Mouse (Mus musculus) intestine, embryonic 16.5 days (tissue): ENCODE measurements at regions not wholly inside any gene's neighbourhood (a gene's known extent, or its start where the extent isn't known, plus 50 kb on each side); places are given as distances from the start of the nearest gene placed in this dataset.

Experiments used
- ATAC-seq: fragments of 200-750 bp; cut with Nextera tagmentation; 2 replicates; pipeline ENCODE4 v1.8.0; 2017; ENCODE audit warnings: moderate TSS enrichment, moderate library complexity
- H3K27ac ChIP-seq: fragments of 300-500 bp; sonication (generic); 2 replicates; pipeline ENCODE4 v1.5.1; 2014; ENCODE audit warnings: mild to moderate bottlenecking, low read length
- H3K27me3 ChIP-seq: fragments of 300-500 bp; sonication (generic); replicated peaks from 2 replicates; pipeline ENCODE4 v1.6.1; 2014; ENCODE audit warnings: low read length, control low read depth, mixed read lengths; ENCODE audit not compliant: control insufficient read depth, insufficient read depth
- H3K36me3 ChIP-seq: fragments of 300-500 bp; sonication (generic); 2 replicates; pipeline ENCODE4 v1.6.1; 2014; ENCODE audit warnings: low read length, control low read depth; ENCODE audit not compliant: control insufficient read depth, insufficient read depth
- H3K4me1 ChIP-seq: fragments of 300-500 bp; sonication (generic); 2 replicates; pipeline ENCODE4 v1.6.1; 2014; ENCODE audit warnings: low read length, control low read depth, mixed read lengths; ENCODE audit not compliant: control insufficient read depth, insufficient read depth
- H3K4me2 ChIP-seq: fragments of 300-500 bp; sonication (generic); 2 replicates; pipeline ENCODE4 v1.6.1; 2014; ENCODE audit warnings: low read depth, low read length, control low read depth
- H3K4me3 ChIP-seq: fragments of 300-500 bp; sonication (generic); 2 replicates; pipeline ENCODE4 v1.5.1; 2014; ENCODE audit warnings: mild to moderate bottlenecking, low read length
- H3K9ac ChIP-seq: fragments of 300-500 bp; sonication (generic); 2 replicates; pipeline ENCODE4 v1.6.1; 2014; ENCODE audit warnings: low read depth, low read length
- H3K9me3 ChIP-seq: fragments of 300-500 bp; sonication (generic); 2 replicates; pipeline ENCODE4 v1.6.1; 2016; ENCODE audit warnings: low read length, control low read depth; ENCODE audit not compliant: control insufficient read depth
- WGBS: fragments of 180-500 bp; shearing (Covaris S2); extraction: QIAGEN DNeasy Blood & Tissue Kit; methylation state at CpG from one replicate; pipeline ENCODE4 v1.1.7; 2014; 5-methylcytosine and 5-hydroxymethylcytosine counted together

- H3K9me3 ChIP-seq, result no peaks in the 10 kb centered on the region
- 91% methylated on average over 3 of the region's 3 CpGs for WGBS
- no peak for ATAC-seq
- H3K4me2 ChIP-seq, result no peak overlapping the region
- H3K4me3 ChIP-seq, result no peak overlapping the region
- no peak overlapping the region for H3K27ac ChIP-seq
- no peak overlapping the region for H3K9ac ChIP-seq
- no peaks in the 10 kb centered on the region for H3K4me1 ChIP-seq
- H3K36me3 ChIP-seq, result no peaks in the 10 kb centered on the region
- H3K27me3 ChIP-seq, result no peaks in the 10 kb centered on the region
Observed at GRCm38 (mm10) chr9:87971791-87972190, 240.7 kb upstream of the Tbx18 start.

GRCm38 (mm10) chr9:87973531-87973930 is 242.5 kb upstream of the Tbx18 start:
- no peaks in the 10 kb centered on the region for H3K4me1 ChIP-seq
- no peak overlapping the region for H3K4me2 ChIP-seq
- H3K4me3 ChIP-seq, result no peak overlapping the region
- no peaks in the 10 kb centered on the region for H3K27me3 ChIP-seq
- no peaks in the 10 kb centered on the region for H3K36me3 ChIP-seq
- ATAC-seq, result no peak
- H3K27ac ChIP-seq, result no peak overlapping the region
- no peak overlapping the region for H3K9ac ChIP-seq
- H3K9me3 ChIP-seq, result no peaks in the 10 kb centered on the region
- 44% methylated on average over 6 of the region's 6 CpGs for WGBS

GRCm38 (mm10) chr9:87984910-87985309 is 253.8 kb upstream of the Tbx18 start:
- Histone ChIP-seq H3K27me3 (no peaks in the 10 kb centered on the region), H3K27ac (no peak overlapping the region), H3K9ac (no peak overlapping the region), H3K4me3 (no peak overlapping the region), H3K9me3 (no peaks in the 10 kb centered on the region), H3K36me3 (no peaks in the 10 kb centered on the region), H3K4me1 (no peaks in the 10 kb centered on the region), H3K4me2 (no peak overlapping the region)
- 77% methylated on average over 3 of the region's 3 CpGs for WGBS
- no peak for ATAC-seq

GRCm38 (mm10) chr9:87985439-87985838 is 254.4 kb upstream of the Tbx18 start:
- H3K4me3 ChIP-seq, result no peak overlapping the region
- no peaks in the 10 kb centered on the region for H3K4me1 ChIP-seq
- H3K36me3 ChIP-seq, result no peaks in the 10 kb centered on the region
- H3K27ac ChIP-seq, result no peak overlapping the region
- no peak overlapping the region for H3K9ac ChIP-seq
- ATAC-seq, result no peak
- H3K4me2 ChIP-seq, result no peak overlapping the region
- no peaks in the 10 kb centered on the region for H3K27me3 ChIP-seq
- no peaks in the 10 kb centered on the region for H3K9me3 ChIP-seq
- WGBS, result 67% methylated on average over 4 of the region's 4 CpGs

GRCm38 (mm10) chr9:88005945-88006700 is 275.1 kb upstream of the Tbx18 start:
- Histone ChIP-seq H3K27ac (no peak overlapping the region), H3K4me1 (no peaks in the 10 kb centered on the region), H3K36me3 (no peaks in the 10 kb centered on the region), H3K9me3 (no peaks in the 10 kb centered on the region), H3K27me3 (no peaks in the 10 kb centered on the region), H3K4me3 (no peak overlapping the region), H3K9ac (no peak overlapping the region), H3K4me2 (no peak overlapping the region)
- WGBS, result 73% methylated on average over 8 of the region's 8 CpGs
- ATAC-seq, result no peak

GRCm38 (mm10) chr9:88023752-88024151 is 292.7 kb upstream of the Tbx18 start:
- ATAC-seq, result no peak
- no peak overlapping the region for H3K27ac ChIP-seq
- H3K27me3 ChIP-seq, result no peaks in the 10 kb centered on the region
- no peaks in the 10 kb centered on the region for H3K9me3 ChIP-seq
- no peak overlapping the region for H3K4me3 ChIP-seq
- no peaks in the 10 kb centered on the region for H3K4me1 ChIP-seq
- no peak overlapping the region for H3K9ac ChIP-seq
- WGBS, result 74% methylated on average over 3 of the region's 3 CpGs
- no peak overlapping the region for H3K4me2 ChIP-seq
- H3K36me3 ChIP-seq, result no peaks in the 10 kb centered on the region

- no peak overlapping the region for H3K27ac ChIP-seq
- H3K9ac ChIP-seq, result no peak overlapping the region
- ATAC-seq, result no peak
- H3K4me1 ChIP-seq, result no peaks in the 10 kb centered on the region
- no peak overlapping the region for H3K4me3 ChIP-seq
- H3K36me3 ChIP-seq, result no peaks in the 10 kb centered on the region
- H3K9me3 ChIP-seq, result no peaks in the 10 kb centered on the region
- H3K4me2 ChIP-seq, result no peak overlapping the region
- no peaks in the 10 kb centered on the region for H3K27me3 ChIP-seq
- 80% methylated on average over 2 of the region's 2 CpGs for WGBS
Observed at GRCm38 (mm10) chr9:88025936-88026335, 294.9 kb upstream of the Tbx18 start.

- no peak overlapping the region for H3K4me2 ChIP-seq
- H3K36me3 ChIP-seq, result no peaks in the 10 kb centered on the region
- no peak for ATAC-seq
- H3K4me1 ChIP-seq, result no peaks in the 10 kb centered on the region
- WGBS, result 77% methylated on average over 6 of the region's 6 CpGs
- no peak overlapping the region for H3K4me3 ChIP-seq
- H3K27me3 ChIP-seq, result no peaks in the 10 kb centered on the region
- no peaks in the 10 kb centered on the region for H3K9me3 ChIP-seq
- no peak overlapping the region for H3K9ac ChIP-seq
- no peak overlapping the region for H3K27ac ChIP-seq
Observed at GRCm38 (mm10) chr9:88030509-88031148, 296.4 kb upstream of the Nt5e start.

GRCm38 (mm10) chr9:88037560-88037959 is 289.4 kb upstream of the Nt5e start:
- WGBS, result 88% methylated on average over 7 of the region's 7 CpGs
- H3K27ac ChIP-seq, result no peak overlapping the region
- no peaks in the 10 kb centered on the region for H3K36me3 ChIP-seq
- no peaks in the 10 kb centered on the region for H3K27me3 ChIP-seq
- no peak for ATAC-seq
- H3K4me2 ChIP-seq, result no peak overlapping the region
- H3K9me3 ChIP-seq, result no peaks in the 10 kb centered on the region
- H3K4me1 ChIP-seq, result no peaks in the 10 kb centered on the region
- no peak overlapping the region for H3K9ac ChIP-seq
- H3K4me3 ChIP-seq, result no peak overlapping the region
